Mouse (Mus musculus): Measurements from ENCODE around the gene Upk1a. TPM values are rescaled to one million over a fixed set of nuclear protein-coding genes. Genes with fewer than 3 reads are reported as not detected.

Upk1a gene
- total RNA-seq (2022) = under 1 TPM in 3 of 4 experiments, not detected in 1; 0.27 to 0.34 (median 0.31) TPM

GRCm38 (mm10) chr7:30612654-30613402 is at the start of gene Upk1a:
Upk1a (minus strand) TSS chr7:30612847.
- no peak for DNase-seq

- peak; percentile 99 for DNase-seq
Measured at GRCm38 (mm10) chr7:30649591-30650540, 37.2 kb upstream of the Upk1a start, which contains the start of gene Rbm42. Rbm42 (minus strand) TSS chr7:30650317.

- no peak for DNase-seq
Measured at GRCm38 (mm10) chr7:30639083-30639482, 26.4 kb upstream of the Upk1a start.

GRCm38 (mm10) chr7:30636395-30636794 is 23.7 kb upstream of the Upk1a start:
- no peak for DNase-seq

GRCm38 (mm10) chr7:30635752-30636151 is 23.1 kb upstream of the Upk1a start, which contains the start of gene Etv2:
Etv2 (minus strand) TSS chr7:30635852.
- DNase-seq = no peak

GRCm38 (mm10) chr7:30634621-30635020 is 22.0 kb upstream of the Upk1a start:
- no peak for DNase-seq

GRCm38 (mm10) chr7:30633762-30634412 is 21.2 kb upstream of the Upk1a start:
- no peak for DNase-seq

GRCm38 (mm10) chr7:30629013-30629412 is 16.4 kb upstream of the Upk1a start:
- DNase-seq = no peak

GRCm38 (mm10) chr7:30626647-30627046 is 14.0 kb upstream of the Upk1a start:
- DNase-seq = no peak

- peak; percentile 83 for DNase-seq
Measured at GRCm38 (mm10) chr7:30625530-30626384, 13.1 kb upstream of the Upk1a start, which contains the start of gene Cox6b1. Cox6b1 (minus strand) TSS chr7:30626151.

GRCm38 (mm10) chr7:30619202-30619601 is 6.6 kb upstream of the Upk1a start:
- DNase-seq = no peak

GRCm38 (mm10) chr7:30618658-30619057 is 6.0 kb upstream of the Upk1a start:
- no peak for DNase-seq

- DNase-seq = peak; percentile 68
Measured at GRCm38 (mm10) chr7:30615049-30615760, 2.6 kb upstream of the Upk1a start.

- no peak for DNase-seq
Measured at GRCm38 (mm10) chr7:30614454-30614853, 1.8 kb upstream of the Upk1a start.

GRCm38 (mm10) chr7:30613529-30614112 is 974 bp upstream of the Upk1a start:
- DNase-seq = no peak

- DNase-seq = no peak
Measured at GRCm38 (mm10) chr7:30610043-30610442, 2.6 kb downstream of the Upk1a start.

- no peak for DNase-seq
Measured at GRCm38 (mm10) chr7:30608476-30608875, 4.2 kb downstream of the Upk1a start.

- DNase-seq = no peak
Measured at GRCm38 (mm10) chr7:30607706-30608309, 4.8 kb downstream of the Upk1a start.

GRCm38 (mm10) chr7:30604944-30605343 is 7.7 kb downstream of the Upk1a start:
- no peak for DNase-seq

- no peak for DNase-seq
Measured at GRCm38 (mm10) chr7:30604424-30604823, 8.2 kb downstream of the Upk1a start.

Data from adrenal gland, adult 8-10 months (tissue).